Mouse (Mus musculus): ENCODE measurements at regions not wholly inside any gene's neighbourhood (a gene's known extent, or its start where the extent isn't known, plus 50 kb on each side); places are given as distances from the start of the nearest gene placed in this dataset.

DNA sequence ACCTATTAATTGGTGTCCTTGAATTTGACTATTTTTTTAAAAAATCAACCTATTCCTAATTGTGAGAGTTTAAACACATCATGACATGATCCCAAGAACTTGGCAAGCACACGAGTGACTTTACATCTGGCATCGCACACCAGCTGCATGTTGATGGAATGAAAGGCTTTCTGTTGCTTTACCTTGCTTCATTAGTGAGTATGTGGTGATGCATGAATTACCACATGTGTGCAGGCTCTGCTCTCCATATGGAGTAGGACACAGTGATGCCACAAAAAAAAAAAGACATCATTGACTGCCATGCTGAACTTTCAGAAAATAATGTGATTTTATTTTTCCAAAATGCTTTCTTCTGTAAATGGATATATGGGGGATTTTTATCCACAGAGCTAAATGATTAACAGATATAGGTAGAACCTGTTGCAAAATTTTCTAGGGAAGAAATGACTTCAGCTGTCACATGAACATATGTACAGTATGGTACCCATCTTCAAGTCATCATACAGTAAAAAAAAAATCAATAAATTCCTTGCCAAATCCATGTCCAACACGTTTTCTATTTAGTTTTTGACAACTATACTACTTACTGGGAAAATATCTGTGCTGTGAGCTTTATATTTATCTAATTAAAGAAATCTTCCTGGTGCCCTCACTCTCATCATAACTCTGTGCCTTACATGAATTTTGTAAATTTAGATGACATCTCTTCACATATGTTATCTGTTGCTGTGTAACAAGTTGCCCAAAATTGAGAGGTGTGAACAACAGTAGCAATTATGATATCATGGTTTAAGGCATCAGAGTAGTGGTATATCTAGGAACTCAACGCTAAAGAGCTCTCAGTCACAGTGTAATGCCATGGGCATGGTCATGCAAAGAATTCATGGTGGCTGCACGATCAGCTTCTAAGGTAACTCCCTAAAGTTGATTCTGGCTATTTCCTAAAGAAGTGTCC lies 84.0 kb upstream of the Arrdc3 start:
- no peaks in the 10 kb centered on the region for H3K9me3 ChIP-seq
- H3K27ac ChIP-seq (replicated peaks), result no peak overlapping the region
- H3K4me1 ChIP-seq, result no peaks in the 10 kb centered on the region
- 82% methylated on average over 5 of the region's 5 CpGs for WGBS
- H3K27me3 ChIP-seq, result no peaks in the 10 kb centered on the region
- no peak overlapping the region for H3K9ac ChIP-seq (replicated peaks)
- no peak overlapping the region for H3K4me3 ChIP-seq
- H3K4me2 ChIP-seq (replicated peaks), result no peak overlapping the region
- ATAC-seq (ENCODE audit: low FRiP score, low read depth), result no peak
- no peaks in the 10 kb centered on the region for H3K36me3 ChIP-seq

DNA sequence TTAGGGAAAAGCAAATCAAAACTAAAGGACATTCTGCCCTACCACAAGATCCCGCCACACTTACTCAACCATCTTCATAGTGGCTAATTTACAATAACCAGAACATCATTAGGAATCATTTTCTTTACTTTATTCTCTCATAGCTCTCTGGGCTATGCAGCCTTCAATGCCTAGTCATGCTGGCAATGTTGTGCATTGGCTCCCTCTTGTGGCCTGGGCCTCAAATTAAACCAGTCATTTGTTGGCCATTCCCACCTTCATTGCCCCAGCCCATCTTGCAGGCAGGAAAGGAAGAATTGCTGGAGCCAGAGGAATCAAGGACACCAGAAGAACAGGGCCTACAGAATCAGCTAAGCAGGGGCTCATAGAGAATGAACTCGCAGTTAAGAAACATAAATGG lies 77.0 kb upstream of the Arrdc3 start:
- H3K9me3 ChIP-seq, result no peaks in the 10 kb centered on the region
- WGBS, result 49% methylated on average over 2 of the region's 2 CpGs
- no peak overlapping the region for H3K27ac ChIP-seq (replicated peaks)
- H3K9ac ChIP-seq (replicated peaks), result no peak overlapping the region
- no peaks in the 10 kb centered on the region for H3K4me1 ChIP-seq
- ATAC-seq (ENCODE audit: low FRiP score, low read depth), result peak; percentile 70; the same call in 1 of the 2 replicates
- no peak overlapping the region for H3K4me3 ChIP-seq
- H3K36me3 ChIP-seq, result no peaks in the 10 kb centered on the region
- no peak overlapping the region for H3K4me2 ChIP-seq (replicated peaks)
- H3K27me3 ChIP-seq, result no peaks in the 10 kb centered on the region

DNA sequence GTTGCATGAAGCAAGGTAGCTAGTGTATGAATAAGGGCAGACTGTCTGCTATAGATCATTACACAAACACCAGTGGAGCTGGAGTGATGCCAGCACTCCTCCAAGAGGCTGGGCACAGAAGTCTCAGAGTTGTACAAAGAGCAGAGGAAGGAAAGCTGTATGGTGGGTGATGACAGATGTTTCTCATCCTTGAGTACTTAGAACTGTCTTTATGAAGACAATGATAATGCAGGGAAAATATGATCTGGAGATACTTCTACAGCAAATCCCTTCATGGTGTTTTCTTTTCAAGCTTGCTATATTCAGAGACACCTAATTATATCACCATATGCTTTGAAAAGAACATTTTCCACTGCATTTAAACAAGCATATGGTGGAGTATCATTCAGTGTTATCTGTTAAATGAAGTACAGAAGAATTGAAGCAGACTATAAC lies 56.1 kb upstream of the Arrdc3 start:
- Histone ChIP-seq H3K4me2 (replicated peaks) (no peak overlapping the region), H3K36me3 (no peaks in the 10 kb centered on the region), H3K9me3 (no peaks in the 10 kb centered on the region), H3K9ac (replicated peaks) (no peak overlapping the region), H3K27ac (replicated peaks) (no peak overlapping the region), H3K4me1 (no peaks in the 10 kb centered on the region), H3K4me3 (no peak overlapping the region), H3K27me3 (no peaks in the 10 kb centered on the region)
- no peak for ATAC-seq (ENCODE audit: low FRiP score, low read depth)
